Mouse (Mus musculus): Measurements from ENCODE around the gene Art2b. TPM values are rescaled to one million over a fixed set of nuclear protein-coding genes. Genes with fewer than 3 reads are reported as not detected.

Art2b gene
- total and polyA plus RNA-seq, 2 experiments from 2014 or later, result not detected

GRCm38 (mm10) chr7:101538141-101538933 lies 47.1 kb downstream of the Art2b start:
- no peak overlapping the region for H3K4me2 ChIP-seq (ENCODE audit: low read depth, low read length)
- H3K4me1 ChIP-seq (ENCODE audit: insufficient read depth, low read length), result peaks cover 4% of the 10 kb centered on the region
- WGBS, result 59% methylated on average over 14 of the region's 14 CpGs
- ATAC-seq (no peak), DNase-seq (ENCODE audit: low spot score) (peak; percentile 82)
- H3K27me3 ChIP-seq (ENCODE audit: insufficient read depth, low read length), result no peaks in the 10 kb centered on the region
- no peaks in the 10 kb centered on the region for H3K36me3 ChIP-seq (ENCODE audit: insufficient read depth, low read length)
- peak; percentile 71 for TF ChIP-seq CTCF (IDR thresholded peaks at IDR 0.05; ENCODE audit: low read depth)
- H3K27ac ChIP-seq, result no peak overlapping the region
- no peaks in the 10 kb centered on the region for H3K9me3 ChIP-seq (ENCODE audit: low read length)
- H3K9ac ChIP-seq (replicated peaks; ENCODE audit: low read length), result no peak overlapping the region
- no peak overlapping the region for H3K4me3 ChIP-seq (ENCODE audit: low read length)

- ATAC-seq (no peak), DNase-seq (ENCODE audit: low spot score) (no peak)
- Histone ChIP-seq H3K36me3 (ENCODE audit: insufficient read depth, low read length) (no peaks in the 10 kb centered on the region), H3K9ac (replicated peaks; ENCODE audit: low read length) (no peak overlapping the region), H3K27ac (no peak overlapping the region), H3K4me2 (ENCODE audit: low read depth, low read length) (no peak overlapping the region), H3K9me3 (ENCODE audit: low read length) (no peaks in the 10 kb centered on the region), H3K27me3 (ENCODE audit: insufficient read depth, low read length) (no peaks in the 10 kb centered on the region), H3K4me1 (ENCODE audit: insufficient read depth, low read length) (peaks cover 4% of the 10 kb centered on the region), H3K4me3 (ENCODE audit: low read length) (no peak overlapping the region)
- TF ChIP-seq CTCF (IDR thresholded peaks at IDR 0.05; ENCODE audit: low read depth), result no peak
- WGBS, result 44% methylated on average over 8 of the region's 8 CpGs
Measured at GRCm38 (mm10) chr7:101537541-101537940, 47.9 kb downstream of the Art2b start.

GRCm38 (mm10) chr7:101535517-101535916 lies 49.9 kb downstream of the Art2b start:
- H3K4me2 ChIP-seq (ENCODE audit: low read depth, low read length), result no peak overlapping the region
- no peaks in the 10 kb centered on the region for H3K9me3 ChIP-seq (ENCODE audit: low read length)
- H3K4me1 ChIP-seq (ENCODE audit: insufficient read depth, low read length), result peaks cover 4% of the 10 kb centered on the region
- DNase-seq (ENCODE audit: low spot score) (no peak), ATAC-seq (no peak)
- H3K9ac ChIP-seq (replicated peaks; ENCODE audit: low read length), result no peak overlapping the region
- no peak overlapping the region for H3K4me3 ChIP-seq (ENCODE audit: low read length)
- no peaks in the 10 kb centered on the region for H3K36me3 ChIP-seq (ENCODE audit: insufficient read depth, low read length)
- H3K27me3 ChIP-seq (ENCODE audit: insufficient read depth, low read length), result no peaks in the 10 kb centered on the region
- WGBS, result 71% methylated on average over 5 of the region's 5 CpGs
- no peak overlapping the region for H3K27ac ChIP-seq
- no peak for TF ChIP-seq CTCF (IDR thresholded peaks at IDR 0.05; ENCODE audit: low read depth)

GRCm38 (mm10) chr7:101535102-101535501 lies 50.3 kb downstream of the Art2b start:
- H3K4me1 ChIP-seq (ENCODE audit: insufficient read depth, low read length), result peaks cover 4% of the 10 kb centered on the region
- no peak overlapping the region for H3K4me3 ChIP-seq (ENCODE audit: low read length)
- no peak for ATAC-seq
- no peaks in the 10 kb centered on the region for H3K36me3 ChIP-seq (ENCODE audit: insufficient read depth, low read length)
- H3K9me3 ChIP-seq (ENCODE audit: low read length), result no peaks in the 10 kb centered on the region
- H3K9ac ChIP-seq (replicated peaks; ENCODE audit: low read length), result no peak overlapping the region
- no peak overlapping the region for H3K27ac ChIP-seq
- H3K27me3 ChIP-seq (ENCODE audit: insufficient read depth, low read length), result no peaks in the 10 kb centered on the region
- DNase-seq (ENCODE audit: low spot score), result no peak
- WGBS, result 40% methylated on average over 10 of the region's 10 CpGs
- TF ChIP-seq CTCF (IDR thresholded peaks at IDR 0.05; ENCODE audit: low read depth), result no peak
- no peak overlapping the region for H3K4me2 ChIP-seq (ENCODE audit: low read depth, low read length)

- H3K4me3 ChIP-seq (ENCODE audit: low read length), result no peak overlapping the region
- 34% methylated on average over 5 of the region's 5 CpGs for WGBS
- H3K4me1 ChIP-seq (ENCODE audit: insufficient read depth, low read length), result peaks cover 4% of the 10 kb centered on the region
- TF ChIP-seq CTCF (IDR thresholded peaks at IDR 0.05; ENCODE audit: low read depth), result no peak
- ATAC-seq, result no peak
- H3K27me3 ChIP-seq (ENCODE audit: insufficient read depth, low read length), result no peaks in the 10 kb centered on the region
- H3K27ac ChIP-seq, result no peak overlapping the region
- DNase-seq (ENCODE audit: low spot score), result no peak
- H3K36me3 ChIP-seq (ENCODE audit: insufficient read depth, low read length), result no peaks in the 10 kb centered on the region
- no peak overlapping the region for H3K4me2 ChIP-seq (ENCODE audit: low read depth, low read length)
- H3K9ac ChIP-seq (replicated peaks; ENCODE audit: low read length), result no peak overlapping the region
- no peaks in the 10 kb centered on the region for H3K9me3 ChIP-seq (ENCODE audit: low read length)
Measured at GRCm38 (mm10) chr7:101534428-101534827, 51.0 kb downstream of the Art2b start.

Other genes with a start within 250 kb of the Art2b start
- gene Arap1, start 237.5 kb downstream of the Art2b start, total RNA-seq (2014; rRNA removed), result 19.2 and 44.0 TPM in 2 replicates
- gene Arap1, start 237.5 kb downstream of the Art2b start, polyA plus RNA-seq (2015; fragmentation: Nextera tagmentation; extraction: Ambion mirVana), result 9.2 and 10.5 TPM in 2 replicates
- not detected in 2 replicates for gene Gm45837, start 174.7 kb downstream of the Art2b start, total RNA-seq (2014; rRNA removed)
- gene Gm45837, start 174.7 kb downstream of the Art2b start, polyA plus RNA-seq (2015; fragmentation: Nextera tagmentation; extraction: Ambion mirVana), result not detected in 2 replicates
- gene Pde2a, start 163.9 kb downstream of the Art2b start, total RNA-seq (2014; rRNA removed), result 54.4 and 55.8 TPM in 2 replicates
- 26.7 and 27.1 TPM in 2 replicates for gene Pde2a, start 163.9 kb downstream of the Art2b start, polyA plus RNA-seq (2015; fragmentation: Nextera tagmentation; extraction: Ambion mirVana)
- gene Clpb, start 78.0 kb upstream of the Art2b start, total RNA-seq (2014; rRNA removed), result 42.8 and 67.4 TPM in 2 replicates
- gene Clpb, start 78.0 kb upstream of the Art2b start, polyA plus RNA-seq (2015; fragmentation: Nextera tagmentation; extraction: Ambion mirVana), result 36.5 and 36.6 TPM in 2 replicates
- 3.7 and 4.5 TPM in 2 replicates for gene Phox2a, start 232.7 kb upstream of the Art2b start, total RNA-seq (2014; rRNA removed)
- gene Phox2a, start 232.7 kb upstream of the Art2b start, polyA plus RNA-seq (2015; fragmentation: Nextera tagmentation; extraction: Ambion mirVana), result 2.0 and 2.1 TPM in 2 replicates